Mouse (Mus musculus) frontal cortex, postnatal 36 days (tissue): ENCODE measurements around the gene Vmn2r14.
"Not testable (repeated sequence)": the region's sequence is repeated elsewhere in the genome, so short reads cannot be mapped to it uniquely, and the experiment has no call there.

Source experiments
- DNase-seq, 2 experiments: peaks; one replicate each; pipeline ENCODE4 v3.0.0; 2022; ENCODE audit warnings: low spot score in 2 of 2

The Vmn2r14 gene

DNA sequence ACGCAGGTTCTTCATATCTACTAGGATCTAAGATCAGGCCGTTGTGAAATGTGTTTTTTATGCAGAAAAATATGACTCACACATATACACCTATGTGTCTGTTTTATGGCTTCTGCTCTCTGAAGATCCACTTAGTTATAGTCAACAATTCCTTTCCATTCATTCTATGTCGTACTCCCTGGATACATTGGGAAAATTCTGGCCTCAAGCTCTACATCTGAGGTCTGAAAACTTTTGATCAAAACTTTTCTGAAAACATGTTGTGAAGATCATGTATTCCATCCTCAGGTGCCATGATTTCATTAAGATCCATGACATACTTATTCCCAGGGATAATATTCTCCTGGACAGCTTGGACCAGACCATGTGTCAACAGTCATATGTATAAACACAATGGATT is at the start of gene Vmn2r14:
Gene Vmn2r14, minus strand, starts transcription at position 101 of the 400 bp plus-strand sequence.
- no peak for DNase-seq

DNA sequence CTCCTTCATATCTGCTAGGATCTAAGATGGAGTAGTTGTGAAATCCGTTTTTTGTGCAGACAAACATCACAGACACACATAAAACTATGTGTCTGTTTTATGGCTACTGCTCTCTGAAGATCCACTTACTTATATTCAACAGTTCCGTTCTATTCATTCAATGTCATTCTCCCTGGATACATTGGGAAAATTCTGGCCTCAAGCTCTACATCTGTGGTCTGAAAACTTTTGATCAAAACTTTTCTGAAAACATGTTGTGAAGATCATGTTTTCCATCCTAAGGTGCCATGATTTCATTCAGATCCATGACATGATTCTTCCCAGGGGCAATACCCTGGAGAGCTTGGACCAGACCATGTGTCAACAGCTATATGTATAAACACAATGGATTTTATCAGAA is 32.4 kb downstream of the Vmn2r14 start, which contains the start of gene Vmn2r13:
Gene Vmn2r13, minus strand, starts transcription at position 101 of the 400 bp plus-strand sequence.
- not testable (repeated sequence) for DNase-seq

DNA sequence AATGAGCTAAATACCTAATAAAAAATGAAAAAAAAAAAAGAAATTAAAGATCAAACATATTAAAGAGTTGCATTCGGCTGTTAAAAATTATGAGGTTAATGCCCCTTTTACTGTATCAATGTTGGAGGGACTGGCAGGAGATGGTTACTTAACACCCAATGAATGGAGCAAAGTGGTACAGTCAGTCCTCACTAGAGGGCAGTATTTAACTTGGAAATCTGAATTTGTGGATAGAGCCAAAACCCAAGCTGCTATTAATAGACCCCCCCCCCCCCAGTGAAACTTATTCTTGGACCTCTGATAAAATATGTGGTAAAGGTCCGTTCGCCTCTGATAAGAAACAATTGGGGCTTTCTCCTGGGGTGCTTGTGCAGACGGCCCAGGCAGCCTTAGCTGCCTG is 57.7 kb downstream of the Vmn2r14 start:
- not testable (repeated sequence) for DNase-seq
